Mouse (Mus musculus) heart, adult 2 months (tissue): ENCODE results near the gene Dpf3.

Source experiments
- CTCF ChIP-seq: fragments of 200-600 bp; IDR thresholded peaks from 2 replicates; pipeline ENCODE4 v1.8.1; 2022; ENCODE audit warnings: antibody characterized with exemption, mild to moderate bottlenecking, moderate library complexity
- POLR2A ChIP-seq: fragments of 200-500 bp; IDR thresholded peaks from 2 replicates; pipeline ENCODE4 v1.6.1; 2011; ENCODE audit warnings: mild to moderate bottlenecking, low read depth, low read length, control low read depth; ENCODE audit not compliant: insufficient read depth

- no peak for TF ChIP-seq CTCF
- TF ChIP-seq POLR2A, result no peak
Observed at GRCm38 (mm10) chr12:83534190-83534589, 46.7 kb upstream of the Dpf3 start.
